Mouse (Mus musculus): ENCODE results near the gene Sel1l3. TPM values are rescaled to one million over a fixed set of nuclear protein-coding genes. Genes with fewer than 3 reads are reported as not detected.
A peak's percentile ranks its signal among the peaks of the same experiment; 100 is the strongest.

Gene Sel1l3
- polyA plus RNA-seq, 1 experiment from 2014 or later = 2.0 TPM

GRCm38 (mm10) chr5:53138025-53138424, 75.7 kb downstream of the Sel1l3 start:
- Histone ChIP-seq H3K4me1 (ENCODE audit: insufficient read depth, low read depth, low read length) (no peaks in the 10 kb centered on the region), H3K27ac (ENCODE audit: low read length) (no peak overlapping the region), H3K9me3 (ENCODE audit: low read length) (no peaks in the 10 kb centered on the region), H3K27me3 (replicated peaks; ENCODE audit: insufficient read depth, low read length) (no peaks in the 10 kb centered on the region), H3K9ac (replicated peaks; ENCODE audit: low read depth) (no peak overlapping the region), H3K4me3 (ENCODE audit: low read depth, low read length) (no peak overlapping the region), H3K4me2 (replicated peaks; ENCODE audit: low read depth, low read length) (no peak overlapping the region), H3K36me3 (ENCODE audit: insufficient read depth, low read length) (no peaks in the 10 kb centered on the region)
- no peak for DNase-seq (ENCODE audit: low spot score)
- no peak for TF ChIP-seq EP300 (IDR thresholded peaks at IDR 0.05)
- TF ChIP-seq CTCF (IDR thresholded peaks at IDR 0.05) = no peak
- ATAC-seq = no peak
- WGBS = 75% methylated on average over 8 of the region's 8 CpGs

- peak; percentile 68 for DNase-seq (ENCODE audit: low spot score)
- H3K36me3 ChIP-seq (ENCODE audit: insufficient read depth, low read length) = no peaks in the 10 kb centered on the region
- H3K27ac ChIP-seq (ENCODE audit: low read length) = no peak overlapping the region
- 50% methylated on average over 8 of the region's 8 CpGs for WGBS
- H3K4me1 ChIP-seq (ENCODE audit: insufficient read depth, low read depth, low read length) = no peaks in the 10 kb centered on the region
- peak; percentile 80 for ATAC-seq
- no peak for TF ChIP-seq EP300 (IDR thresholded peaks at IDR 0.05)
- TF ChIP-seq CTCF (IDR thresholded peaks at IDR 0.05) = no peak
- H3K9ac ChIP-seq (replicated peaks; ENCODE audit: low read depth) = no peak overlapping the region
- H3K27me3 ChIP-seq (replicated peaks; ENCODE audit: insufficient read depth, low read length) = no peaks in the 10 kb centered on the region
- no peak overlapping the region for H3K4me2 ChIP-seq (replicated peaks; ENCODE audit: low read depth, low read length)
- H3K9me3 ChIP-seq (ENCODE audit: low read length) = no peaks in the 10 kb centered on the region
- H3K4me3 ChIP-seq (ENCODE audit: low read depth, low read length) = no peak overlapping the region
Observed at GRCm38 (mm10) chr5:53135984-53136383, 77.7 kb downstream of the Sel1l3 start.

- Histone ChIP-seq H3K4me3 (ENCODE audit: low read depth, low read length) (no peak overlapping the region), H3K4me1 (ENCODE audit: insufficient read depth, low read depth, low read length) (no peaks in the 10 kb centered on the region), H3K9ac (replicated peaks; ENCODE audit: low read depth) (no peak overlapping the region), H3K4me2 (replicated peaks; ENCODE audit: low read depth, low read length) (no peak overlapping the region), H3K27me3 (replicated peaks; ENCODE audit: insufficient read depth, low read length) (no peaks in the 10 kb centered on the region), H3K36me3 (ENCODE audit: insufficient read depth, low read length) (no peaks in the 10 kb centered on the region), H3K27ac (ENCODE audit: low read length) (no peak overlapping the region), H3K9me3 (ENCODE audit: low read length) (no peaks in the 10 kb centered on the region)
- ATAC-seq = no peak
- TF ChIP-seq CTCF (IDR thresholded peaks at IDR 0.05) = peak; percentile 23
- no peak for TF ChIP-seq EP300 (IDR thresholded peaks at IDR 0.05)
- 85% methylated on average over 2 of the region's 2 CpGs for WGBS
- no peak for DNase-seq (ENCODE audit: low spot score)
Observed at GRCm38 (mm10) chr5:53134003-53134402, 79.7 kb downstream of the Sel1l3 start.

GRCm38 (mm10) chr5:53124701-53125100, 89.0 kb downstream of the Sel1l3 start:
- WGBS = 58% methylated on average over 4 of the region's 4 CpGs
- Histone ChIP-seq H3K27me3 (replicated peaks; ENCODE audit: insufficient read depth, low read length) (no peaks in the 10 kb centered on the region), H3K36me3 (ENCODE audit: insufficient read depth, low read length) (no peaks in the 10 kb centered on the region), H3K4me2 (replicated peaks; ENCODE audit: low read depth, low read length) (no peak overlapping the region), H3K9ac (replicated peaks; ENCODE audit: low read depth) (no peak overlapping the region), H3K4me3 (ENCODE audit: low read depth, low read length) (no peak overlapping the region), H3K4me1 (ENCODE audit: insufficient read depth, low read depth, low read length) (no peaks in the 10 kb centered on the region), H3K27ac (ENCODE audit: low read length) (no peak overlapping the region), H3K9me3 (ENCODE audit: low read length) (no peaks in the 10 kb centered on the region)
- TF ChIP-seq EP300 (IDR thresholded peaks at IDR 0.05) = no peak
- TF ChIP-seq CTCF (IDR thresholded peaks at IDR 0.05) = no peak
- ATAC-seq (no peak), DNase-seq (ENCODE audit: low spot score) (no peak)

GRCm38 (mm10) chr5:53123525-53124286, 90.0 kb downstream of the Sel1l3 start:
- no peaks in the 10 kb centered on the region for H3K27me3 ChIP-seq (replicated peaks; ENCODE audit: insufficient read depth, low read length)
- TF ChIP-seq CTCF (IDR thresholded peaks at IDR 0.05) (peak; percentile 82), EP300 (IDR thresholded peaks at IDR 0.05) (no peak)
- H3K9ac ChIP-seq (replicated peaks; ENCODE audit: low read depth) = no peak overlapping the region
- H3K36me3 ChIP-seq (ENCODE audit: insufficient read depth, low read length) = no peaks in the 10 kb centered on the region
- WGBS = 39% methylated on average over 10 of the region's 10 CpGs
- peak; percentile 72 for DNase-seq (ENCODE audit: low spot score)
- H3K27ac ChIP-seq (ENCODE audit: low read length) = no peak overlapping the region
- H3K4me1 ChIP-seq (ENCODE audit: insufficient read depth, low read depth, low read length) = no peaks in the 10 kb centered on the region
- H3K9me3 ChIP-seq (ENCODE audit: low read length) = no peaks in the 10 kb centered on the region
- H3K4me3 ChIP-seq (ENCODE audit: low read depth, low read length) = no peak overlapping the region
- ATAC-seq = peak; percentile 78
- no peak overlapping the region for H3K4me2 ChIP-seq (replicated peaks; ENCODE audit: low read depth, low read length)

GRCm38 (mm10) chr5:53119689-53120088, 94.0 kb downstream of the Sel1l3 start:
- DNase-seq (ENCODE audit: low spot score) = peak; percentile 31
- 27% methylated on average over 3 of the region's 3 CpGs for WGBS
- no peak overlapping the region for H3K4me2 ChIP-seq (replicated peaks; ENCODE audit: low read depth, low read length)
- H3K4me1 ChIP-seq (ENCODE audit: insufficient read depth, low read depth, low read length) = no peaks in the 10 kb centered on the region
- H3K27me3 ChIP-seq (replicated peaks; ENCODE audit: insufficient read depth, low read length) = no peaks in the 10 kb centered on the region
- no peak overlapping the region for H3K9ac ChIP-seq (replicated peaks; ENCODE audit: low read depth)
- TF ChIP-seq EP300 (IDR thresholded peaks at IDR 0.05) (no peak), CTCF (IDR thresholded peaks at IDR 0.05) (no peak)
- no peaks in the 10 kb centered on the region for H3K9me3 ChIP-seq (ENCODE audit: low read length)
- no peaks in the 10 kb centered on the region for H3K36me3 ChIP-seq (ENCODE audit: insufficient read depth, low read length)
- ATAC-seq = no peak
- H3K4me3 ChIP-seq (ENCODE audit: low read depth, low read length) = no peak overlapping the region
- H3K27ac ChIP-seq (ENCODE audit: low read length) = no peak overlapping the region

Measured in lung, postnatal 0 days (tissue).